Mouse (Mus musculus): ENCODE measurements around the gene Ppat.

GRCm38 (mm10) chr5:76962545-76962944 is 11.2 kb upstream of the Ppat start:
- TF ChIP-seq CTCF (IDR thresholded peaks at IDR 0.05; ENCODE audit: low read depth, low read length) (no peak), EP300 (IDR thresholded peaks at IDR 0.05; ENCODE audit: insufficient read depth, low read depth, low read length) (no peak), POLR2A (IDR thresholded peaks at IDR 0.05; ENCODE audit: insufficient read depth, low read length) (no peak)
